Mouse (Mus musculus): Measurements from ENCODE around the gene Il17d. TPM values are rescaled to one million over a fixed set of nuclear protein-coding genes. Genes with fewer than 3 reads are reported as not detected.

Il17d gene
- 1 to 10 TPM in 1 of 2 experiments, under 1 TPM in 1; 0.53 to 5.1 TPM for polyA plus RNA-seq (2012; fragmentation: generic; extraction: Trizol)

DNA sequence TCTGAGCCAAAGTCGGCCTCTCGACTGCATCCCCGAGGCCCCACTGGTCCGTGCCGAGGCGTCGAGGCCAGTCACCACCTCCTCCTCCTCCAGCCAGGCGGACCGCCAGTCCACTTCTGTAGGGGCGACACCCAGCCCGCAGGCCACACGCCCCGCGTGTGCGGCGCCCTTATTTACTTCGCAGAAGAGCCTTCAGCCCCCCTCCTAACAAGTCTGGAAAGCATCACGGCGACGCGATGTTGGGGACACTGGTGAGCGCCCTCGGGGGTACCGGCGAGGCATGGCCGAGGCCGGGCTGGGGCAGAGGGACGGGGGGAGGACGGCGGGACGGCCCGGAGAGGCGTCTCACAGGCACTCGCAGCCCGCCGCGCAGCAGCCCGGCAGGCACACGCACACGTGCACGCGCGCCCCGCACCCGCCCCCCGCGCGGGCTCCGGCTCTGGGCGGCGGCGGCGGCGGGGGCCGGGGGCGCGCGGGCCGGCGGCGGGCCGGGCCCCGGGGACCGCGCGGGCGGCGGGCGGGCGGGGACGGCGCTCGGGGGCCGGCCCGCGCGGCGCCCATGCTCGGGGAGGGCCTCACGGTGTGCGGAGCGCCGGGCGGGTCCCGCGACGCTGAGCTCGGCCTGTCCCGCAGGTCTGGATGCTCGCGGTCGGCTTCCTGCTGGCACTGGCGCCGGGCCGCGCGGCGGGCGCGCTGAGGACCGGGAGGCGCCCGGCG lies at the start of gene Il17d:
Il17d (plus strand) TSS at position 107 of the 717 bp plus-strand sequence.

GRCm38 (mm10) chr14:57571155-57572133 lies 46.9 kb downstream of the Il17d start, which contains the start of gene Eef1akmt1:
Gene Eef1akmt1 (minus strand): TSS chr14:57571612.

Other genes starting within 250 kb of the Il17d start
- gene Cryl1, start 126.2 kb upstream of the Il17d start, polyA plus RNA-seq (2012; fragmentation: generic; extraction: Trizol), result 1 to 10 TPM; 3.1 to 8.6 TPM
- gene Ift88, start 100.7 kb upstream of the Il17d start, polyA plus RNA-seq (2012; fragmentation: generic; extraction: Trizol), result 1 to 10 TPM in 1 of 2 experiments, under 1 TPM in 1; 0.15 to 4.5 TPM
- gene Eef1akmt1, start 46.8 kb downstream of the Il17d start, polyA plus RNA-seq (2012; fragmentation: generic; extraction: Trizol), result 10 to 100 TPM; 72.1 to 77.6 TPM
- gene Xpo4, start 140.7 kb downstream of the Il17d start, polyA plus RNA-seq (2012; fragmentation: generic; extraction: Trizol), result 1 to 10 TPM in 1 of 2 experiments, under 1 TPM in 1; 0.78 to 1.9 TPM
- not detected for gene Gm49361, start 221.3 kb downstream of the Il17d start, polyA plus RNA-seq (2012; fragmentation: generic; extraction: Trizol)
- gene Lats2, start 233.6 kb downstream of the Il17d start, polyA plus RNA-seq (2012; fragmentation: generic; extraction: Trizol), result 1 to 10 TPM; 2.0 to 8.3 TPM

Measured in C3H10T1/2 (cell line).